Mouse (Mus musculus) heart, embryonic 10.5 days (tissue): Measurements from ENCODE around the gene Btbd35f10. TPM values are rescaled to one million over a fixed set of nuclear protein-coding genes. Genes with fewer than 3 reads are reported as not detected.
"Not testable (repeated sequence)": the region's sequence is repeated elsewhere in the genome, so short reads cannot be mapped to it uniquely, and the experiment has no call there.

Source experiments
- DNase-seq: peaks from one replicate; pipeline ENCODE4 v3.0.0-alpha.2; 2017; ENCODE audit warnings: low spot score
- H3K27ac ChIP-seq: fragments of 300-500 bp; sonication (generic); 2 replicates; pipeline ENCODE4 v1.5.1; 2016; ENCODE audit warnings: mild to moderate bottlenecking
- H3K27me3 ChIP-seq: fragments of 300-500 bp; sonication (generic); 2 replicates; pipeline ENCODE4 v1.6.1; 2016; ENCODE audit warnings: mild to moderate bottlenecking; ENCODE audit not compliant: poor library complexity, insufficient read depth, severe bottlenecking
- H3K36me3 ChIP-seq: fragments of 300-500 bp; sonication (generic); 2 replicates; pipeline ENCODE4 v1.6.1; 2016; ENCODE audit warnings: mild to moderate bottlenecking, moderate library complexity
- H3K4me1 ChIP-seq: fragments of 300-500 bp; sonication (generic); 2 replicates; pipeline ENCODE4 v1.6.1; 2016; ENCODE audit warnings: mild to moderate bottlenecking
- H3K4me3 ChIP-seq: fragments of 300-500 bp; sonication (generic); 2 replicates; pipeline ENCODE4 v1.5.1; 2016; ENCODE audit warnings: mild to moderate bottlenecking, moderate library complexity
- H3K9me3 ChIP-seq: fragments of 300-500 bp; sonication (generic); 2 replicates; pipeline ENCODE4 v1.6.1; 2016; ENCODE audit warnings: mild to moderate bottlenecking, moderate library complexity
- WGBS: fragments of 180-500 bp; shearing (Covaris S2); methylation state at CpG from one replicate; pipeline ENCODE4 v1.1.7; 2016; 5-methylcytosine and 5-hydroxymethylcytosine counted together
- polyA plus RNA-seq: library from polyadenylated mRNA; unstranded; fragments of >200 nt; fragmentation: Nextera tagmentation; extraction: Ambion mirVana; gene quantifications from 2 replicates; pipeline ENCODE4 v1.2.1, GENCODE M21; 2016

Gene Btbd35f10
- not detected in 2 replicates for polyA plus RNA-seq

DNA sequence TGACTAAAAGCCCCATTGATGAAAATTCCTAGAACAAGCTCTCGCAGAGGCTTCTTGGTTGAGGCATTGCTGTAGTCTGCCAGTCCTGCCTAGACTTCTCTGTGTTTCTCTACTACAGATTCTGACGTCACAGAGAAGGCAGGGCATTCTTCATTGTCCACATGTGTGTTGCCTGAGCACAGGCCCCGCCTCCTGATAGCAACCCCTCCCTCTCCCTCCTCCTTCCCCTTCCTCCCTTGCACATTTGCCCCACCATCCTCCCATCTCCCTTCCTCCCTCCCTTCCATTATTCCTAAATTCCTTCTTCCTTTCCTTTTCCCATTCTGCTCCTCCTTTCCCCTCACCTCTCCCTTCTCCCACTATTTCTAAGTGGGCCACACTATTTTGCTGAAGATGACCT lies at the start of gene Btbd35f10:
TSS of gene Btbd35f10 (minus strand) at position 101 of the 400 bp plus-strand sequence.
- H3K4me1 ChIP-seq, H3K36me3 ChIP-seq, H3K4me3 ChIP-seq, DNase-seq, H3K27me3 ChIP-seq, H3K27ac ChIP-seq, H3K9me3 ChIP-seq: not testable (repeated sequence)
- WGBS = no CpG with 5 or more reads among the region's 3 CpGs

Other genes with a start within 250 kb of the Btbd35f10 start
- not detected in 2 replicates for gene Btbd35f18, start 52.7 kb downstream of the Btbd35f10 start, polyA plus RNA-seq
- gene Btbd35f16, start 204.1 kb upstream of the Btbd35f10 start, polyA plus RNA-seq = not detected in 2 replicates